Mouse (Mus musculus): ENCODE data around the gene Lmtk3.

Lmtk3 gene

DNA sequence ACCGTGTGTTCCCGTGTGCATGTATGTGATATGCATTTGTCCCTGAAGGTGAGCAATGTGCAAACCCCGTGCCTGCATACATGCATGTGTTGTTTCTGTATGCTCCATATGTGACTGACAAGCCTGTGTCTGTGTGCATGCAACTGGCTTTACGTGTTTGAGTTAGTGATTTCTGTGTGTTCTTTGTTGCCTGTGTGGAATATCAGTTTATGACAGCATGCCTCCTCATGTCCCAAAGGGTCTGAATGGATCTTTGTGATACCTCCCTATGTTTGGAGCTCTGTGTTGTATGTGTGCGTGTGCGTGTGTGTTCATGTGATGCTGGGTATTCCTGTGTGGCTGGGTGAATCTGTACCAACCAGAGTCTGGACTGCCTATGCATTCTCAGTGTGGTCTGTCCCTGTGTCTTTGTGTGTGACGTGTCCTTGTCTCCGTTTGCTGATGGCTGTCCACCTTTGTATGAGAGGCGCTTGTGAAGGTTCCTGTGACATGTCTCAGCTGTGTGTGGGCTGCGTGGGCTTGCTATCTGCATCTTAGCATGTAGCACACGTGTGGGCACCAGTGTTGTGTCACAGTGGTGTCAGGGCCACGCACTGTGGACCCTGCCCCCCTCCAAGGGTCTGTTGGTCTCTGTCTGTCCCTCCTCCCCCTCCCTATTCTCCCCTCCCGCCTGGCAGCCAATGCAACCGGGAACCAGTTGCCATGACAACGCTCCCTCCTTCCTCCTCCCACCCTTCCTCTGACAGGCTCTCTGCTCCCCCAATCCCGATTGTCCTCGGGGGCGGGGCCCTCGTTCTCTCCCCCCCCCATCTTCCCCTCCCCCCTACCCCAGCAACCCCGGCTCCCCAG lies 1.2 kb downstream of the Lmtk3 start, which contains the start of gene Sult2b1:
Sult2b1 (minus strand) TSS at position 146 of the 849 bp plus-strand sequence.
- peak; percentile 84 for DNase-seq (ENCODE audit: low spot score)

DNA sequence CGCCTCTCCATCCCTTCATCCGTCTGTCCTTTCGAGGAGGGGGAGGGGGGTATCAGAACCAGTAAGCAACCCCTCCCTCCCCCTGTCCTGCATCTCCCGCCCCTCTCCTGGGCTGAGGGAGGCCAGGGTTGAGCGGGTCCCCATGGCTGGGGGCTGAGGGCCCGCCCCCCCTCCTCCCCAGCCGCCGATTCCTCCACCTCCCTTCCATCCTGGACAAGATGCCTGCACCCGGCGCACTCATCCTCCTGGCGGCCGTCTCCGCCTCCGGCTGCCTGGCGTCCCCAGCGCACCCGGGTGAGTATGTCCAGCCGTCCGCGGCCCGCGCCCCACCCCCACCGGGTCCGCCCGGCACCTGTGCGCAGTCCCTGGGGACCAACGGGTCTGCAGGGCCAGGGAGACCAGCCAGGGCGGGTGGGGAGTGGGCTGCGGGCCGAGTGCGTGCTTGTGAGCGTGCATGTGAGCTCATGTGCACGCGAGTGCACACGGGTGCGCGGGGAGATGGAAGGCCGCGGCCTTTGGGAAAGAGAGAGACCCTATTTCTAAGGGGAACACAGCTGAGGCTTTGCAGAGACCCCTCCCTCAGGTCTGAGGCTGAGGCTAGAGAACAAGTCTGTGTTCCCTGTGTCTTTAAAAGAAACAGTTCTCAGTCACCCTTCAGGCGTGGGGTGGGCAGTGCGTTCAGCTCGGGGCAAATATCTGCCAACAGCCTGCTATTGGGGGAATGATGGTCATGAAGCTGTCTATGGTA lies 2.0 kb downstream of the Lmtk3 start:
- DNase-seq (ENCODE audit: low spot score), result no peak

DNA sequence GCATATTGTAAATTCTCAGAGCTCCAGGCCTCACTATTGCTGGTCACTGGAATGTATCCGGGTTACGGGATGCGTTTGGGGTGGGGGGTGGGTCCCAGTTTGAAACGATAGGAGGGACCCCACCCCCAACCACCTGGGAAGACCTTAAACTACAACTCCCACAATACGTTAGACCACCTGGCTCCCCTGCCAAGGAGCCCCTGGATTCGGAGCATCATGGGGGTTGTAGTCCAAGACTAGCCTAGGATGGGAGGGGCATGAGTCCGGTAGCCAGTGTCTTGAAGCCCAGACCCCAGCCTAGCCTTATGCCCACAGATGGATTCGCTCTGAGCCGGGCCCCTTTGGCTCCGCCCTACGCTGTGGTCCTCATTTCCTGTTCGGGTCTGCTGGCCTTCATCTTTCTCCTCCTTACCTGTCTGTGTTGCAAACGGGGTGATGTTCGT lies 2.6 kb downstream of the Lmtk3 start:
- no peak for DNase-seq (ENCODE audit: low spot score)

DNA sequence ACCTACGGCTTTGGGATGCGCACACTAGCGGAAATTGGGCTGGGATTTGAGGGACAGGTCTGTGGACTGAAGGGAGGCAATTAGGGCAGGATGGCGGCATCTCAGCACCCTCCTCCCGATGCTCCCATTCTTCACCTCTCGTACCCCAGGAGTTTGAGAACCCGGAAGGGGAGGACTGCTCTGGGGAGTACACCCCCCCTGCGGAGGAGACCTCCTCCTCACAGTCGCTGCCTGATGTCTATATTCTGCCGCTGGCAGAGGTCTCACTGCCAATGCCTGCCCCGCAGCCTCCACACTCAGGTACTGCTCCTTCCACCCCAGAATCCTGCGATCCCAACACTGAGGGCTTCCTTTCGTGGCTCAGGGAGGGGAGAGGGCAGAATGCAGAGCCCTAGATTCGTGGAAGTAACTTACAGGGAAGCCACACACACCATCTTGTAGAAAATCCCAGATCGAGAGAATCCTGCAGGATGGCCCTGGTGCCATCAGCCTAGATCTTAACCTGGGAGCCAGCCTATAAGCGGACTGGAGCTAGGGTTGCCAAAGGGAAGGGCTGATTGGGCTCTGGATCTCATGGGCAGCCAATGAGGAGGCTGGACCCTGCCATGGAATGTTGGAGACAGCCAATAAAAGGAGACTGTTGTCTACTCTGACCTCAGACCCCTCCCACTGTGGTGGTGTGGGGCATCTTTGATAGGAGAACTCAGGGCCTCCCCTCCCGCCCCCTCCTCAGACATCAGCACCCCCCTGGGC lies 3.3 kb downstream of the Lmtk3 start:
- DNase-seq (ENCODE audit: low spot score), result no peak

DNA sequence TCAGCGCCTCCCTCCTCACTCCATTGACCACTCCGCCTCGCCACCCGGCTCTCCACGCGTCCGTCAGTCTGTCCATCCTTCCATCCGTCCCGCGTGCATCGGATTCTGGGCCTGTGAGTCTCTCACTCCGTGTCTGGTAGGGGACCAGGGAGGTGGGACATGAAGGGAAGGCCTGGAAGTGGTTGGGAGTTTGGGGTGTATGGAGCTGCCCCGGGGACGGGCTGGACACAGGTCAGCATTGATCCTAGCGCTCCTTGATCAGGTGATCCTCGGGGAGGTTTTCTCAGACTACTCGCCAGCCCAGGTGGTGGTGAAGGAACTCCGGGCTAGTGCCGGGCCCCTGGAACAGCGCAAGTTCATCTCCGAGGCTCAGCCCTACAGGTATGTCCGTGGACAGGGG lies 4.1 kb downstream of the Lmtk3 start:
- no peak for DNase-seq (ENCODE audit: low spot score)

DNA sequence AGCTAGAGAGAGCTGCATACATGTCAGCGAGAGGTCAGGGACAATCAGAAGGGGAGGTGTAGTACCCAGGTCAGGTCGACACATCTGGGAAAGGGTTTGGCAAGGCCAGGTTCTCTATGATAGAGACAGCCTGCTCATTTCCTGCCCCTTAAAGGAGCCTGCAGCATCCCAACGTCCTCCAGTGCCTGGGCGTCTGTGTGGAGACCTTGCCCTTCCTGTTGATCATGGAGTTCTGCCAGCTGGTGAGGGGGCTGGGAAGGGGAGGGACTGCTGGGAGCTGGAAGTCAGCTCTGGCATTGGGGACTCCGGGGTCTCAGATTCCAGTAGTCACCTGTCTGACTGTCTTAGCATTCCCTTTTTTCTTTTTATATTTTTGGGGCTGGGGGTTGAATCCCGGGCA lies 7.2 kb downstream of the Lmtk3 start:
- no peak for DNase-seq (ENCODE audit: low spot score)

DNA sequence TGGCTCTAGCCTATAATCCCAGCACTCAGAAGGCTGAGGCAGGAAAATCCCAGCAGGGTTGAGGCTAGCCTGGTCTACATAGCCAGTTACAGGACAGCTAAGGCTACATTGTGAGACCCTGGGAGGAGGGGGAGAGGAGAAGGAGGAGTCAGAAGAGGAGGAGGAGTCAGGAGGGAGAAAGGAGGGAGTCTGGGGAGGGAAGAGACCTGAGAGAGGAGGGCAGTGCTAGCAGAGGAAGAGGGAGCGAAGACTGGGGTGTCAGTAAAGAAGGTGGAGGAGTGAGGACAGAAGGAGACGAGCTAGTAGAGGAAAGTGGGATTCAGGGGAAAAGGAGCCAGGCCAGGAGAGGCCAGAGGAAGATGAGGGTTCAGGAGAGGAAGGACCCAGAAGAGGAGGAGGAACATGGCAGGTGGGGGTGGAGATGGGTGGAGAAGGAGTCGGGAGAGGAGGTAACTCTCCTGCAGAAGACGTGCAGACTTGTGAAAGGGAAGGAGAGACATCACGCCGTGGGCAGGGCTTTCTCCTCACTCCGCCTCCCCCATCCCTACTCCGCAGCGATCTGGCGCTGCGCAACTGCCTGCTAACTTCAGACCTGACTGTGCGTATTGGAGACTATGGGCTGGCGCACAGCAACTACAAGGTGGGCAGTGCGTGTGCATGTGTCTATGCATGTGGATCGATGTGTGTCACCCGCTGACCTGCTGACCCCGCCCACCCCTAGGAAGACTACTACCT lies 8.4 kb downstream of the Lmtk3 start:
- no peak for DNase-seq (ENCODE audit: low spot score)

DNA sequence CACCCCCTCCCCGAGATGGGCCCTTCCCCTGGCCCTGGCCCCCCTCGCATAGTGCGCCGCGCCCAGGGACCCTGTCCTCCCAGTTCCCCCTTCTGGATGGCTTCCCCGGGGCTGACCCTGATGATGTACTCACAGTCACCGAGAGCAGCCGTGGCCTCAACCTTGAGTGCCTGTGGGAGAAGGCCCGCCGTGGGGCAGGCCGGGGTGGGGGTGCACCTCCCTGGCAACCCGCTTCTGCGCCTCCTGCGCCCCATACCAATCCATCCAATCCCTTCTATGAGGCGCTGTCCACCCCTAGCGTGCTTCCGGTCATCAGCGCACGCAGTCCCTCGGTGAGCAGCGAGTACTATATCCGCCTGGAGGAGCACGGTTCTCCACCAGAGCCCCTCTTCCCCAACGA lies 9.7 kb downstream of the Lmtk3 start:
- no peak for DNase-seq (ENCODE audit: low spot score)

DNA sequence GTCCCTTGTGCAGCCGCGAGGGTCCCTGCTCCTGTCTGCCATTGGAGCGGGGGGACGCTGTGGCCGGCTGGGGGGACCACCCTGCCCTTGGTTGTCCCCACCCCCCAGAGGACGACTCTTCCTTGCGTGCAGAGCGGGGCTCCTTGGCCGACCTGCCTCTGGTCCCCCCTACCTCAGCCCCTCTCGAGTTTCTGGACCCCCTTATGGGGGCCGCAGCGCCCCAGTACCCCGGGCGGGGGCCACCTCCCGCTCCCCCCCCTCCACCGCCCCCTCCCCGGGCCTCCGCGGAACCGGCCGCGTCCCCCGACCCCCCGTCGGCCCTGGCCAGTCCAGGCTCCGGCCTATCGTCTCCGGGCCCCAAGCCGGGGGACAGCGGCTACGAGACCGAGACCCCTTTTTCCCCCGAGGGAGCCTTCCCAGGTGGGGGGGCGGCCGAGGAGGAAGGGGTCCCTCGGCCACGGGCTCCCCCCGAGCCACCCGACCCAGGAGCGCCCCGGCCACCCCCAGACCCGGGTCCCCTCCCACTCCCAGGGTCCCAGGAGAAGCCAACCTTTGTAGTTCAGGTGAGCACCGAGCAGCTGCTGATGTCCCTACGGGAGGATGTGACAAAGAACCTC lies 10.5 kb downstream of the Lmtk3 start:
- no peak for DNase-seq (ENCODE audit: low spot score)

DNA sequence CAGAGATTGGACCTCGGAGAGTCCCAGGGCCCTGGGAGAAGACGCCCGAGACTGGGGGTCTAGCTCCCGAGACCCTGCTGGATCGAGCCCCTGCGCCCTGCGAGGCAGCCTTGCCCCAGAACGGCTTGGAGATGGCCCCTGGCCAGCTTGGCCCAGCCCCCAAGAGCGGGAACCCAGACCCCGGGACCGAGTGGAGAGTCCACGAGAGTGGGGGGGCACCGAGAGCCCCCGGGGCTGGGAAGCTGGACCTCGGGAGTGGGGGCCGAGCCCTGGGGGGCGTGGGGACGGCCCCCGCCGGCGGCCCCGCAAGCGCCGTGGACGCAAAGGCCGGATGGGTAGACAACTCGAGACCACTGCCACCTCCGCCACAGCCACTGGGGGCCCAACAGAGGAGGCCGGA lies 11.4 kb downstream of the Lmtk3 start:
- DNase-seq (ENCODE audit: low spot score), result no peak

DNA sequence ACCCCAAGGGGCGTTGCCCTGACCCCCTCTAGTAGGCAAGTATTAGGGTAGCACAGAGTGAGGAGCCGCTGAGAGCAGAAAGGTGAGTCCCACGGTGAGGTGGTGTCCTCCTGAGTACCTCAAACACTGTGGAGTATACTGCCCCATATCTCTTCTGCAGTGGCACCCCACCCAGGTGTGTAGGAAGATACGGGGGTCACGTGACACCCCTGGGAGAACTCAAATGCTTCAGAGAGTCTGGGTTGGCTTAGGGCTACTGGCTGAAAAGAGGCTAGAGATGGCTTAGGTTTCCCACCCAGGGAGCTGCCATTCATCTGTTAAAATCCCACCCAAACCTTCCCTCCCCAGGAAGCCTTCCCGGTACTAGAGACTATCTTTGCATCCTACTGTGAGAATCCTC lies 13.4 kb downstream of the Lmtk3 start:
- DNase-seq (ENCODE audit: low spot score), result no peak

DNA sequence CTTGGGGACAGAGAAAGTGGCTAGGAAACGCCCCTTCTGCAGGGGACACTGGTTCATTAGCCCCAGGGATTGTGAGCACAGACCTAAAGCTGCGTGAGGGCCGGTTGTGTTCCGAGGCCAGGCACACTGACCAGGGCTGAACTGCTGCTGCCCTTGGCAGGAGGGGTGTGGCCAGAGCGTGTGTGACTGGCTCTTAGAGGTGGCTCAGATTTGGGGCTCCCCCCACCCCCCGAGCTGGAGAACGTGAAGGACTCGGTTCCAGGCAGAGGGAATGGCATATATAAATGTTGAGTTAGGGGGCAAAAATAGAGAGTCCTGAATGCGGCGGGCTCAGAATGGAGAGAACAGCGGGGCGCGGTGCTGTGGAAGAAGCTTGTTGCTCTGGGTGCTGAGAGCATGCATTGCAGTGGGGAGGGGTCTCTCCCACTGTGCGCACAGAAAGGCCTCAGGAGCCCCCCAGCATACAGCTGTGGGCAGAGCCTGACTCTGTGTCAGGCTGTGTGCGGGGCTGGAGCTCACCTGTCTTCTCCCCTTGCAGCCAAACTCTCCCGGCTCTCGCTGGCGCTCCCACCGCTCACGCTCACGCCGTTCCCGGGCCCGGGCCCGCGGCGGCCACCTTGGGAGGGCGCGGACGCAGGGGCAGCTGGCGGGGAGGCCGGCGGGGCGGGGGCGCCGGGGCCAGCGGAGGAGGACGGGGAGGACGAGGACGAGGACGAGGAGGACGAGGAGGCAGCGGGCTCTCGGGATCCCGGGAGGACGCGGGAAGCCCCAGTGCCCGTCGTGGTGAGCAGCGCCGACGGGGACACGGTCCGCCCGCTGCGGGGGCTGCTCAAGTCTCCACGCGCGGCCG lies 14.3 kb downstream of the Lmtk3 start:
- DNase-seq (ENCODE audit: low spot score), result no peak

DNA sequence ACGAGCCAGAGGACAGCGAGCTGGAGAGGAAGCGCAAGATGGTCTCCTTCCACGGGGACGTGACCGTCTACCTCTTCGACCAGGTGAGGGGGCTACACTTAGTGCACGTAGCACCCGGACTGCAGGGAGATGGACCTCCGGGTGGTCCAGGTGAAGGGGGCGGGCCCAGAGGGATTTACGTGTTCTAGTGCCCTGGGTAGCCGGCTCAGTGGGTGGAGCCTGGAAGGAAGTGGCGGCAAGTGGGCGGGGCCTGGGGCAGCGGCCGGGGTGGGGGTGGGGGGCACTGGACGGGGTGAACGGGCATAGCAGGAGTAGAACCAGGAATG lies 14.9 kb downstream of the Lmtk3 start:
- DNase-seq (ENCODE audit: low spot score), result no peak

DNA sequence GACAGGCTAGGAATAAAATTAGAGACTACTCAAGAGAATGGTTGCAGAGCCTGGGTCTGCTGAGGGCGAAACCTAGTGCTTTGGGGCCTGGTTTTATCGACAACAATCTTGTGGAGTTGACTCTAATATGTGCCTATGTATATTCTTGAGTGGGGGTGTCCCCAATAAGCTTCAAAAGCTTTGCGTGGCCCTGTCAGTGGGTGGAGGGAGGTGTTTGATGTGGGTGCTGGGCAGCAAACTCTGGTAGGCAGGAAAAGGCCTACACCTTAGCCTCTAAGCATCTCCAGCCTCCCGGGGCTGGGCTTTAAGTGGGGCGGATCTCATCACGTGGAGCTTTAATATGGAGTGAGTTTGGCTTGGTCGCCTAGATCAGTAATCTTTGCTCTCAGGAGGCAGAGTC lies 15.4 kb downstream of the Lmtk3 start:
- DNase-seq (ENCODE audit: low spot score), result no peak

DNA sequence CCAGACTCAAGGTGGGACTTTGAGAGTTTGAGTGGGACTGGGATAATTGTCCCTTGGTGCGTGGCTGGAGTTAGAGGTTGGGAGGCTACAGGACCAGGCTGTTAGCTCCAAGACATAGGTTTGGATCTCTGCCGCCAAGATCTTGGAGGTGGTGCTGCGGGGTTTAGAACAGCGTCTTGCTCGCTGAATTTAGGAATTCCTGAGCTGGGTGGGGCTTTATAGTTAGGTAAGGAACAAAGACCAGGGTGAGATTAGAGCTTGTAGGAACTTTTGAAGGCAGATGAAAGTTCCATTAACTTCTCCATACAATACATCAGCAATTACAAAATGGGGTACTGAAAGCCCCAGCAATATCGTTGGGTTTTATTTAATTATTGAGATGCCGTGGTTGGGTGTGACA lies 16.5 kb downstream of the Lmtk3 start:
- DNase-seq (ENCODE audit: low spot score), result no peak

DNA sequence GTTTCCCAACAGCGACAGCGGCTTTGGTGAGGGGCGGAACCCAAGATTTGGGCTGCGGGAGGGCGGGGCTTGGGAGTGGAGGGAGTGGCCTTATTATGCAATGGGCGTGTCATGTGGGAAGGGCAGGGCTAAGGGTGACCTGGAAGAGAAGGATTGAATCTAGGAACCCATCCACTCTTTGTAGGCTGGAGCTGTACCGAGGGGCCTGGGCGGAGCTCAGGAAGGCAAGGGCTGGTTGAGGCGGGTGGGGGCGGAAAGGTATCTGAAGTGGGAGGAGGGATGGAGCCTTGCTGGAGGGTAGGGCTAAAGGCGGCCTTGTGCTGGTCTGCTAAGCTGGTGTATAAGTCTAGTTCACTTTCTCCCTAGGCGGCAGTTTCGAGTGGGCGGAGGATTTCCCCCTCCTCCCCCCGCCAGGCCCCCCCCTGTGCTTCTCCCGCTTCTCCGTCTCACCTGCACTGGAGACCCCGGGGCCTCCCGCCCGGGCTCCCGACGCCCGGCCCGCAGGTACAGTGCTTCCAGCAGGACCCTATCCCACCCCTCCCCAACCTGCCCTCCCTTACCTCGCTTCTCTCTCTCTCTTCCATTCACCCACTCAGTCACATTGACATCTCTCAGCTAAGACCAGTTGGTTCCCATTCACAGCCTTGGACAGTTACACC lies 17.1 kb downstream of the Lmtk3 start:
- no peak for DNase-seq (ENCODE audit: low spot score)

DNA sequence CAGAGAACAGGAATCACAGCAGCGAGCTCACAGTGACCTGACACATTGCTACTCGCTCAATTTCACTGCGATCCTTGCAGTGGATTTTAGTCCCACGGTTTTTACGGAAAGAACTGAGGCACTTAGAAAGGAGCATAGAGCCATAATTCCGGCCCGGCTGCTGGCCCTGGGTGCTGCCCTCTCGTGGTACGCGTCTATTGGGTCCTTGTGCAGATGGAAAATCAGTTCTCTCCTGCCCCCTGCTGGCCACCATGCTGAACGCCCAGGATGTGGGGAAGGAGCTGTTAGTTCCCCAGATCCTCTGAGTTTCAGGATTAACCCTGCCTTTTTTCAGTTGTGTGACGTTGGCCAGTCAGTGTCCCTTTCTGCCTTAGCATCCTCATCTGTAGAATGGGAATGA lies 17.8 kb downstream of the Lmtk3 start:
- DNase-seq (ENCODE audit: low spot score), result peak; percentile 85

DNA sequence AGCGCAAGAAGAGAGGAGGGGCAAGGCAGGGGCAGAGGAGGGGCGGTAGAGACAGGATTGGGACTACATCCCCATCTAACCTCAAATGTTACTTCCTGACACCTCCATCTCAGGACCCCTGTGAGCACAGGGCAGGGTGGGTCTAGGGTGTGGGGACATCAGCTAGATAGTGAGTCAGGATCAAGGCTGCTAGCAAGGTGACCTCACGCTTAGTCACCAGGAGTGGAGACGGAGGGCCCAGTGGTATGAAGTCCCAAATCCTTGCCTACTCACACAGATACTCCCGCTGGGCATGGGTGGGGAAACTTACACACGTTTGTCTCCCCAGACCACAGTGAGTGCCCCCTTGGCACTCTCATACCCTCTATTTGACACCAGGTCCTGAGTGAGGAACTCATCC lies 19.0 kb downstream of the Lmtk3 start:
- no peak for DNase-seq (ENCODE audit: low spot score)

DNA sequence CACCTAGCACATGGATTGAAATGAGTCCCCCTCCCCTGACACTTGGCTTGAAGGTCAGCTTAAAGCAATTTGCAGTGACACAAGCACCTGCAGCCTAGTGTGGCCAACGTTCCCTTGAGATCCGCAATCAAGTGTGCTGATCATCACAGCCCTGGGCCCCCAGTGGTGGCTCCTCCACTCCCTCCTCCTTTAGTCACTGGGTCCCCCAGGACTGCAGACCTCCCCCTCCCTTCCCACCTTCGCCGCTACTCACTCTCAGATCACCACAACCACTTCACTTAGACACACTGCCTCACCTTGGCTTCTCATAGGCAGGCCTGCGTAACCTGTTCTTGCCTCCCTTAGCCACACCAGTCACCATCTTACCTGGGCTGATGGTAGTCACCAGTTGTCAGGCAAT lies 22.4 kb downstream of the Lmtk3 start:
- DNase-seq (ENCODE audit: low spot score), result no peak

DNA sequence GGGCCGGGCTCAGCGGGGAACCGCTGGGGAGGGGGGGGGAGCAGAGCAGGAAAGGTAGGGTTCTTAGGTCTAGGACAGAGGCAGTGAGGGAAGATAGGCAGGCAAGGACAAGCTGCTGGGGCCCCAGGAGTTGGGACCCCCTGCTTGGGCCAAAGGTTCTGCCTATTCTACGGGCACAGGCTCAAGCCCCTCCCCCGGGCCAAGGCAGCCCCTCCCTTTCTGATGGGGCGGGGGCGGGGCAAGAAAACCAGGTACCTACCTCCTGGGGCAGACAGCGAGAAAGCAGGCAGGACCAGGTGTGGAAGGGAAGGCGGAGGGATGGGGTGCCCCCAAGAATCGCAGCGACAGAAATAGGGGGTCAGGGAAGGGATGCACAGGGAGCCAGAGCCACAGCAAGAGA lies 24.9 kb downstream of the Lmtk3 start:
- DNase-seq (ENCODE audit: low spot score), result no peak
